8 mouse cellular contexts compared by ENCODE assay signal in genomic region chr8:94601607-94602385, GRCm38 (mm10). TPM values are rescaled to one million over a fixed set of nuclear protein-coding genes. Genes with fewer than 3 reads are reported as not detected.
DNase-seq lines count a peak whose midpoint lies in the region; ATAC-seq and TF ChIP-seq lines count a peak whose summit lies in the region.

Gene Rspry1 (plus strand): TSS chr8:94601937.
Gene Fam192a (minus strand): TSS chr8:94601997.

- TF ChIP-seq POLR2A in ES-Bruce4 (IDR thresholded peaks at IDR 0.05; ENCODE audit: insufficient read depth, low read length) = peak; percentile 73

- no peaks in the 10 kb centered on the region for H3K4me1 ChIP-seq in ES-Bruce4 (ENCODE audit: control insufficient read depth, insufficient read depth, low read length)
- peaks cover 36% of the 10 kb centered on the region for H3K4me1 ChIP-seq in forebrain, embryonic 13.5 days
- H3K4me1 ChIP-seq in liver, postnatal 0 days (ENCODE audit: insufficient read depth) = peaks cover 12% of the 10 kb centered on the region; the same call in 1 of the 2 replicates
- peaks cover 21% of the 10 kb centered on the region for H3K4me1 ChIP-seq in neural tube, embryonic 14.5 days (ENCODE audit: control insufficient read depth, insufficient read depth, low read length)

- H3K27ac ChIP-seq in ES-Bruce4 (ENCODE audit: insufficient read depth, low read length) = peak within 1 kb of the TSS; percentile 44
- H3K27ac ChIP-seq in forebrain, embryonic 13.5 days = peak within 1 kb of the TSS; percentile 84
- H3K27ac ChIP-seq in liver, postnatal 0 days (ENCODE audit: low read depth) = peak within 1 kb of the TSS; percentile 95
- peak within 1 kb of the TSS; percentile 88 for H3K27ac ChIP-seq in neural tube, embryonic 14.5 days (ENCODE audit: low read depth, low read length)

- H3K36me3 ChIP-seq in ES-Bruce4 (ENCODE audit: control insufficient read depth, insufficient read depth, low read length, poor library complexity, severe bottlenecking) = no peaks in the 10 kb centered on the region; the same call in 1 of the 2 replicates
- H3K36me3 ChIP-seq in forebrain, embryonic 13.5 days (ENCODE audit: poor library complexity, severe bottlenecking) = no peaks in the 10 kb centered on the region
- no peaks in the 10 kb centered on the region for H3K36me3 ChIP-seq in liver, postnatal 0 days (replicated peaks; ENCODE audit: insufficient read depth, low read length)
- H3K36me3 ChIP-seq in neural tube, embryonic 14.5 days (ENCODE audit: control insufficient read depth, insufficient read depth, low read length) = no peaks in the 10 kb centered on the region

- H3K27me3 ChIP-seq in ES-Bruce4 (ENCODE audit: control insufficient read depth, insufficient read depth, low read length, poor library complexity, severe bottlenecking) = no peaks in the 10 kb centered on the region
- H3K27me3 ChIP-seq in forebrain, embryonic 13.5 days = no peaks in the 10 kb centered on the region
- H3K27me3 ChIP-seq in liver, postnatal 0 days (ENCODE audit: insufficient read depth, low read length) = no peaks in the 10 kb centered on the region
- 0 out of 2 replicates have a peak, but pooled peaks cover 3% of the 10 kb centered on the region for H3K27me3 ChIP-seq in neural tube, embryonic 14.5 days (ENCODE audit: control insufficient read depth, insufficient read depth, low read length)

- peak; percentile 100 for DNase-seq in heart, postnatal 10 days
- DNase-seq in large intestine, adult 2 months (ENCODE audit: low read depth, low spot score) = peak; percentile 100
- peak; percentile 99 for DNase-seq in liver, postnatal 0 days
- peak; percentile 98 for DNase-seq in testis, postnatal 10 days (ENCODE audit: low spot score)

- peak within 1 kb of the TSS; percentile 94 for H3K9ac ChIP-seq in ES-Bruce4 (ENCODE audit: low read depth, poor library complexity, severe bottlenecking)
- peak within 1 kb of the TSS; percentile 94 for H3K9ac ChIP-seq in forebrain, embryonic 13.5 days
- H3K9ac ChIP-seq in liver, postnatal 0 days (replicated peaks) = peak within 1 kb of the TSS; percentile 98
- peak within 1 kb of the TSS; percentile 95 for H3K9ac ChIP-seq in neural tube, embryonic 14.5 days (replicated peaks; ENCODE audit: low read depth, low read length)

- under 1% methylated on average over 51 of the region's 55 CpGs for WGBS in forebrain, embryonic 13.5 days
- under 1% methylated on average over 55 of the region's 55 CpGs for WGBS in large intestine, adult 2 months
- 0% methylated on average over 55 of the region's 55 CpGs for WGBS in liver, postnatal 0 days (ENCODE audit: insufficient replicate concordance)
- 1% methylated on average over 52 of the region's 55 CpGs for WGBS in neural tube, embryonic 14.5 days

- H3K9me3 ChIP-seq in ES-Bruce4 (replicated peaks; ENCODE audit: control insufficient read depth, insufficient read depth, low read length, poor library complexity, severe bottlenecking) = no peaks in the 10 kb centered on the region
- H3K9me3 ChIP-seq in forebrain, embryonic 13.5 days (replicated peaks) = no peaks in the 10 kb centered on the region
- H3K9me3 ChIP-seq in liver, postnatal 0 days (ENCODE audit: low read length) = no peaks in the 10 kb centered on the region
- no peaks in the 10 kb centered on the region for H3K9me3 ChIP-seq in neural tube, embryonic 14.5 days (ENCODE audit: control insufficient read depth, low read length)

- intact Hi-C loops in heart, postnatal 10 days (cut with DNase I) = loop anchor here (5.0 kb wide), 1 partner anchor 216 kb away; no protein-coding TSS in a partner anchor

- ATAC-seq in cerebellum, adult (ENCODE audit: insufficient number of reproducible peaks, low FRiP score, low TSS enrichment) = peak; percentile 99
- peak; percentile 100 for ATAC-seq in forebrain, embryonic 13.5 days
- peak; percentile 99 for ATAC-seq in liver, postnatal 0 days
- ATAC-seq in neural tube, embryonic 14.5 days (ENCODE audit: low read depth) = peak; percentile 100

- peak within 1 kb of the TSS; percentile 94 for H3K4me2 ChIP-seq in forebrain, embryonic 13.5 days
- H3K4me2 ChIP-seq in liver, postnatal 0 days (ENCODE audit: low read depth, low read length) = peak within 1 kb of the TSS; percentile 88
- peak within 1 kb of the TSS; percentile 98 for H3K4me2 ChIP-seq in neural tube, embryonic 14.5 days (ENCODE audit: low read depth, low read length)

- no peak for TF ChIP-seq EP300 in ES-Bruce4 (IDR thresholded peaks at IDR 0.05; ENCODE audit: insufficient read depth, low read depth, low read length)
- peak; percentile 56; the same call in 1 of the 2 replicates for TF ChIP-seq EP300 in liver, postnatal 0 days (IDR thresholded peaks at IDR 0.05; ENCODE audit: low read depth)

- peak within 1 kb of the TSS; percentile 91 for H3K4me3 ChIP-seq in ES-Bruce4 (ENCODE audit: low read depth, low read length)
- peak within 1 kb of the TSS; percentile 93 for H3K4me3 ChIP-seq in forebrain, embryonic 13.5 days
- H3K4me3 ChIP-seq in liver, postnatal 0 days (ENCODE audit: low read depth, low read length) = peak within 1 kb of the TSS; percentile 98
- peak within 1 kb of the TSS; percentile 95 for H3K4me3 ChIP-seq in neural tube, embryonic 14.5 days (ENCODE audit: low read depth, low read length)

- TF ChIP-seq CTCF in ES-Bruce4 (IDR thresholded peaks at IDR 0.05; ENCODE audit: low read depth, low read length) = no peak
- no peak for TF ChIP-seq CTCF in liver, postnatal 0 days (IDR thresholded peaks at IDR 0.05; ENCODE audit: low read depth)

RNA-seq across cellular contexts. Expression of gene Rspry1, which starts in this region (rescaled TPM):
- 20.4 and 21.3 TPM in 2 replicates for polyA plus RNA-seq in ES-Bruce4 (2011; ENCODE audit: insufficient read depth, insufficient read length, low read depth, missing spikeins)
- polyA plus RNA-seq in forebrain, embryonic 13.5 days (2015; fragmentation: Nextera tagmentation; extraction: Ambion mirVana) = 48.1 and 54.3 TPM in 2 replicates
- 10 to 100 TPM; 14.5 to 16.1 TPM for total RNA-seq in heart, postnatal 10 days (2021)
- polyA plus RNA-seq in large intestine, adult 2 months (2012; rRNA removed) = 4.8 and 8.0 TPM in 2 replicates
- 10.2 and 11.1 TPM in 2 replicates for polyA plus RNA-seq in liver, postnatal 0 days (2015; fragmentation: Nextera tagmentation; extraction: Ambion mirVana)
- polyA plus RNA-seq in neural tube, embryonic 14.5 days (2014; fragmentation: Nextera tagmentation; extraction: Ambion mirVana) = 50.2 and 56.4 TPM in 2 replicates

RNA-seq across cellular contexts. Expression of gene Fam192a, which starts in this region (rescaled TPM):
- 93.9 and 95.0 TPM in 2 replicates for polyA plus RNA-seq in ES-Bruce4 (2011; ENCODE audit: insufficient read depth, insufficient read length, low read depth, missing spikeins)
- polyA plus RNA-seq in forebrain, embryonic 13.5 days (2015; fragmentation: Nextera tagmentation; extraction: Ambion mirVana) = 108 TPM in 2 replicates
- total RNA-seq in heart, postnatal 10 days (2021) = 10 to 100 TPM; 20.9 to 27.0 TPM
- 22.6 and 23.3 TPM in 2 replicates for polyA plus RNA-seq in large intestine, adult 2 months (2012; rRNA removed)
- 23.6 and 24.2 TPM in 2 replicates for polyA plus RNA-seq in liver, postnatal 0 days (2015; fragmentation: Nextera tagmentation; extraction: Ambion mirVana)
- 72.8 and 81.4 TPM in 2 replicates for polyA plus RNA-seq in neural tube, embryonic 14.5 days (2014; fragmentation: Nextera tagmentation; extraction: Ambion mirVana)

Comparison
In these comparisons a context has a peak if more than half of its experiments do, and no peak if none do; other contexts are left out.
1. Peak in every context shown above with its lines: DNase-seq, ATAC-seq, H3K4me3 ChIP-seq and H3K27ac ChIP-seq.
2. H3K27ac ChIP-seq: peak in every context shown above with its lines; median percentile 95 in liver, postnatal 0 days; 88 in neural tube, embryonic 14.5 days; 84 in forebrain, embryonic 13.5 days; 44 in ES-Bruce4.